Mouse (Mus musculus) thymus, adult 2 months (tissue): ENCODE data around the gene Dnajc10.

ENCODE experiments used
- CTCF ChIP-seq: fragments of 200-500 bp; IDR thresholded peaks from 2 replicates; pipeline ENCODE4 v1.5.1; 2012; ENCODE audit warnings: mild to moderate bottlenecking, control low read depth, low read length, moderate library complexity, borderline replicate concordance; ENCODE audit not compliant: control insufficient read depth, poor library complexity, insufficient read depth; ENCODE audit errors: extremely low read depth
- POLR2A ChIP-seq: fragments of 200-500 bp; IDR thresholded peaks from 2 replicates; pipeline ENCODE4 v1.6.1; 2012; ENCODE audit warnings: mild to moderate bottlenecking, low read length, control low read depth, moderate library complexity; ENCODE audit not compliant: control insufficient read depth, poor library complexity, insufficient read depth; ENCODE audit errors: extremely low read depth

- TF ChIP-seq CTCF = no peak
- TF ChIP-seq POLR2A = no peak
Observed at GRCm38 (mm10) chr2:80268053-80268452, 47.2 kb upstream of the Dnajc10 start.
